Mouse (Mus musculus): ENCODE results near the gene Grk2. TPM values are rescaled to one million over a fixed set of nuclear protein-coding genes. Genes with fewer than 3 reads are reported as not detected.

The Grk2 gene
- total RNA-seq (2021), result 10 to 100 TPM; 41.5 to 52.0 TPM
- long read RNA-seq, experiment 1, transcript Grk2-202 (21 exons, 3,376 nt), result major isoform, 5 of 57 reads
- long read RNA-seq, experiment 1, partial matches to known transcripts, result 3 of 57 reads
- long read RNA-seq, experiment 1, other reads (novel, unspliced or antisense), result 49 of 57 reads
- long read RNA-seq, experiment 2, transcript Grk2-202 (21 exons, 3,376 nt), result major isoform, 9 of 77 reads
- long read RNA-seq, experiment 2, partial matches to known transcripts, result 7 of 77 reads
- long read RNA-seq, experiment 2, other reads (novel, unspliced or antisense), result 61 of 77 reads

DNA sequence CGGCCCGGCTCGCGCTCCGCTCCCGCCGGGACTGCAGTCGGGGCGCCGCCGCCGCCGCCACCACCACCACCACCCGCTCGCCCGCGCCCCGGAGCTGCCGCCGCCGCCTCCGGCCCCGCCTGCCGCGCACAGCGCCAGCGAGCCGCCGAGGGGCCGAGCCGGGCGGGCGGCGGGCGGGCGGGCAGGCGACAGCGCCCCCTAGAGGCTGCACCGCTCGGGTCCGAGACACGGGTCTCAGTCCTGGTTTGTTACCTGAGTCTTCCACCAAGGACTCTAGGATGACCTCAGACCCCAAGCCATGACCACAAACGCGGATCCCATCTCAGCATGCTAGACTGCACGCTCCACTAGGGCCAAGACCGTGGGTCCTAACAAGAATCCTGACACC is at the start of gene Grk2:
Grk2 (minus strand) TSS at position 33 of the 388 bp plus-strand sequence.
- intact Hi-C loops (cut with DNase I), result loop anchor here (2.0 to 5.0 kb wide), 2 partner anchors 49 to 99 kb away; no protein-coding TSS in a partner anchor
- DNase-seq, result peak; percentile 73 to 77

DNA sequence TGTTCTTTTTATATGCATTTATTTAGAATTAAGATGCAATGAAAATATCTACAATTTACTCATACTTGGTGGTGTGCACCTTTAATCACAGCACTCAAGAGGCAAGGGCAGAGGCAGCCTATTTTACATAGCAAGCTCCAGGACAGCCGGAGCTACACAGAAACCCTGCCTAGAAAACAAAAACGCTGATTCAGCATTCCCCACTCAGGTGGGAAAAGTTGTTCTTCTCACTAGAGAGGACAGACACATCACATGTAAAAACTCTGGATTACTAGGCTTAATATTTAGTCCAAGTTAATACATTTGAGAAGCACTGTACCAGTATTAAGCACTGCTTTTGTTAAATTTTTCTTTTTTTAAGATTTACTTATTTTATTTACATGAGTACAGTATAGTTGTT is 43.4 kb upstream of the Grk2 start:
- intact Hi-C loops (cut with DNase I), result no loop called here
- DNase-seq, result no peak

- intact Hi-C loops (cut with DNase I), result no loop called here
- no peak for DNase-seq
These were observed 40.5 kb upstream of the Grk2 start for GRCm38 (mm10) chr19:4346479-4346878.

GRCm38 (mm10) chr19:4338162-4338561 is 32.1 kb upstream of the Grk2 start:
- peak in 1 of 2 experiments; percentile 42 for DNase-seq
- intact Hi-C loops (cut with DNase I), result loop anchor here (2.0 kb wide), 1 partner anchor 81 kb away; no protein-coding TSS in a partner anchor

GRCm38 (mm10) chr19:4333791-4334190 is 27.8 kb upstream of the Grk2 start:
- intact Hi-C loops (cut with DNase I), result no loop called here
- peak; percentile 92 to 97 for DNase-seq

GRCm38 (mm10) chr19:4333100-4333775 is 27.2 kb upstream of the Grk2 start:
- DNase-seq, result peak in 1 of 2 experiments; percentile 35
- intact Hi-C loops (cut with DNase I), result no loop called here

DNA sequence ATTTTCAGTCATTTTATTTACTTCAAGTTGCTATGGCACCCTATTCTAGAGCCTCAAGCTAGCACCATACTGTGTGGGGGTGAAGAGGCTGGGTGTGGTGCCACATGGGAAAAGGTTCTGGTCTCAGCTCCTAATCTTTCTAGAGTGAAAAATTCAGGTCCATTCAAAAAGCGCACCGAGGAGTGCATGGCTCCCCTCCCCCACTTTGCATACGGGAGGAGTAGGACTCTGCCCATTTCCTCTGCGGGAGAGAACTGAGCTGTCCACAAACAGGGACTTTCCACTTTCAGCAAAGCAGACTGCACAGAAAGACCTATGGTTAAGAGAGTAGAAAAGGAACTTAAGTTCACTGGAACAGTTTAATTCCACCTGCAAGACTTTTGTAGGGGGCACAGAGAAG is 26.6 kb upstream of the Grk2 start:
- intact Hi-C loops (cut with DNase I), result no loop called here
- DNase-seq, result no peak

DNA sequence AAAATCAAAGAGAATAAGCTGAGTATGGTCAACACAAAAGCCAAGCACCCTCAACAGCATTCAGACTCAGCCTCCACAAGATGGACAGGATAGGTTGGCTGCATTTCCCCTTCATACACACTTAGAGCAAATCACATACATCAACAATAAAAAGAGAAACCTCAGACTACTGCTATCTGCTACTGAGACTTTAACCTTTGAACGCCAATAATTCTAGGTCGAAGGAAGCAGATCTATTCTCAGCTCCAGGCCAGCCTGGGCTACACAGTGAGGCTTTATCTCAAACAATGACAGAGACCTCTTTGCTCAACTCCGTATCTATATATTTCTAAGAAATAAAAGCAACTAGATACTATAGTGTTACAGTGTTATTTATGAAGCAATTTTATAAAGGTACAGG is 25.3 kb upstream of the Grk2 start:
- intact Hi-C loops (cut with DNase I), result no loop called here
- DNase-seq, result no peak

GRCm38 (mm10) chr19:4330603-4331002 is 24.6 kb upstream of the Grk2 start:
- intact Hi-C loops (cut with DNase I), result no loop called here

DNA sequence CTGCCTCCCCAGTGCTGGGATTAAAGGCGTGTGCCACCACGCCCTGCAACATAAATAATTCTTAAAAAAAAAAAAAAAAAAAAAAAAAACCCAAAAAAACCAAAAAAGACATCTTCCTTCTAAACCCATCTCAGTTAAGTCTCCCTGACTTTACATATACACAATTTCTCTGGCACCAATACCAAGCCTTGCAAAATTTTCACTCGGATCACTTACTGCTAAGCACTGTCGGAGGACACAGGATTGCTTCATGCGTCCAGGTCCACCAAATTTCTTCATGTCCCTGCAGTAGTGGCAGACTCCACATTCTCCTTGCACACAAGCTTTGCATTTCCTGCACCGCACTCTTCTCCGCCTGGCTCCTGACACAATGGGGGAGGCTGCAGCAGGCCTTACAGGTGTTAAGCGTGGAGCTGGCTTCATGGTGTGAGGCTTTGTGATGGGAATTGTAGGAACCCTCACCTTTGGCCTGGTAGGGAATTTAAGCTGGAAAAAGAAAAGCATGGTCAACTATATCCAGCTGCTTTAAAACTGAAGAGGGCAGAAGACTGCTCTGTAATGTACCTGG is 22.8 kb upstream of the Grk2 start:
- intact Hi-C loops (cut with DNase I), result no loop called here

More at GRCm38 (mm10) chr19:4330603-4331002, 24.6 kb upstream of the Grk2 start:
- no peak for DNase-seq

DNA sequence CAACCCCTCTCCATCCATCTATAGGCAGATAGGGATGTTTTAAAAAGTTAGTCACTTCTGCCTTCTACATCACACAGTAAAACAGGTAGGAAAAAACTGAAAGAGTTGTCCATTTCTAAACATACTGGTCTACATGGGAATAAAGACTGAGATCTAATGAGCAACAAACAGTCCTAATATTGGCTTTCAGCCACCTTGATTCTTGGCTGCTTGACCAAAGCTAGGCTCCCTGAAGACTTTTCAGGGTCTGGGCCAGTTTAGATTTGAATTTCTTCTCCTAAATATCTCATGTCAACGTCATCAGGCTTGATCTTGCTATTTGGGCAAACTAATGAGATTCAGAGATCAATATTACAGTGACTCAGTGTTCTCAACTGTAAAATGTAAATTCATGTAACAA is 20.9 kb upstream of the Grk2 start:
- intact Hi-C loops (cut with DNase I), result no loop called here
- DNase-seq, result peak in 1 of 2 experiments; percentile 15

More for the DNA sequence above, 22.8 kb upstream of the Grk2 start:
- DNase-seq, result no peak

DNA sequence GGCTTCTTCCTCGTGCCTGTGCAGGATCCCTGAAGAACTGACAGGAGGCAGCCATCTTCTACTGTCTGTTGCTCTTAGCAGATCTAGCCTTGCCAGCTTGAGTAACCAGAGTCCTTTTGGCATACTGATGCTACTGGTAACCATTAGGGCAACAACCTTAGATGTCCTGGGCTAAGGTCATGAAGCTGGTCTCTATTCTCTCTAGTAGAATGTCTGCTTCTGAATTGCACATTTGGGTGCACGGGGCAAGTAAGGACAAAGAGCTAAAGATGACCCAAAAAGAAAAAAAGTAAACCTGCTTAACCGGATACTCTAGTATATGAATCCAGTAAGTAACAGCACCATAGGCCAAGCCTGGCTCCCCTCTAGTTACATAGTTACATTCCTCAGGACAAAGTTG is 20.1 kb upstream of the Grk2 start:
- intact Hi-C loops (cut with DNase I), result no loop called here
- DNase-seq, result no peak

- intact Hi-C loops (cut with DNase I), result no loop called here
- no peak for DNase-seq
These were observed 16.1 kb upstream of the Grk2 start for GRCm38 (mm10) chr19:4322134-4322533.

DNA sequence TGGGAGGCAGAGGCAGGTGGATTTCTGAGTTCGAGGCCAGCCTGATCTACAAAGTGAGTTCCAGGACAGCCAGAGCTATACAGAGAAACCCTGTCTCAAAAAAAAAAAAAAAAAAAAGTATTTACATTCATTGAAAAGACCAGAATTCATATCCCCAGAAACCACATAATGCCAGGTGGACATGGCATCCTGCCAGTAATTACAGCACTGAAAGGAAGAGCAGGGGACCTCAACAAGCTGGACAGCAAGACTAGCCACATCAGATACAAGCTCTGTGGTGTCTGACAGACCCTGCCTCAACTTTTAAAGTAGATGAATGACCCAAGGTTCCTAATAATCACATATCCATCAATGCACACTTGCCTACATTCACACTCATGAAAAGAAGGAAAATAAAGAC is 15.6 kb upstream of the Grk2 start:
- intact Hi-C loops (cut with DNase I), result no loop called here
- no peak for DNase-seq

- DNase-seq, result no peak
- intact Hi-C loops (cut with DNase I), result no loop called here
These were observed 13.2 kb upstream of the Grk2 start for GRCm38 (mm10) chr19:4319272-4319671.

DNA sequence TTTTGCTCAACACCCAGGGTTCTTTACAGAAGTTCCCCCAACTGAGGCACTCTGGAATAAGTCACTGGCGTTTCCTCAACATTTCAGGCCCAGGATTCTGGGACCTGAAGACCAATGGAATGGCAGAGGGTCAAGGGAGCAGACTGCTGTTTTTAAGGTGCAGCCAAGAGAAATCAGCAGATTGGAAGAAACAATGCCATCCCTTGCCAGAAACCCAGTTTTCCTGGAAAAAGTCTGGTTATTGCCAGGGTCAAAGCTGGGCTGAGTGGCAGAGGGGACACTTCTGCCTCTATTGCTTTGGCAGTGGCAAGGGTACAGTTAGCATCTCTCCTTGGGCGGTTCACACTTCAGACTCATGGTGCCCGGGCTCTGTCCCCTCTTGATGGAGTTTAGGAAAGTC is 11.2 kb upstream of the Grk2 start:
- intact Hi-C loops (cut with DNase I), result no loop called here
- no peak for DNase-seq

DNA sequence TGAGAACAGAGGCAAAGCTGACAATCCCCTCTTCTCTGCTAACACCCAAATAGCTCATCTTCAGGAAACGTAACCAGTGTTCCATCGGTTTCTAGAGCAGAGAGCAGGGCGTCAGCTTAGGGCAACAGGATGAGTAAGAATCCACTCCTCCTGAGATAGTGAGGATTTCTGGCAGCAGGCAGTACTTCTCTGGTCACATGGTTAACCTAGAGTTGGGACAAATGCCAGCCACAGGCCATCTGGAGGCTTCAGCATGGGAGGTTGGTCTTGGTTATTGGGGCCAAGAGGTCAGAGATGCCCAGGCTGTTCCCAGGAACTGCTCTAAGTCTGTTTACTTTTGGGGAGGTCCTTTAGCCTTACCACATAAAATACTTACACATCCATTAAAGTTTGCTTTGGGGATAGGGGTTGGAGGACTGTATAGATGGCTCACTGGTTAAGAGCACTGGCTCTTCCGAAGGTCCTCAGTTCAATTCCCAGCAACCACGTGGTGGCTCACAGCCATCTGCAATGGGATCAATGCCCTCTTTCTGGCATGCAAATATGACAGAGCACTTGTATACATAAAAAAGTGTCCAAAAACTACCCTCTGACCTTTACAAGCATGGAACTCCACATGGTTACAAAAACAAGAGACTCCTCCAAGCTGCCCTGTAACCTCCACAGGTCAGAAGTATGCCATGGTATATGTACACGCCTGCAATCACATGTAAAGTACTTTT is 9.4 kb upstream of the Grk2 start:
- intact Hi-C loops (cut with DNase I), result no loop called here
- no peak for DNase-seq

DNA sequence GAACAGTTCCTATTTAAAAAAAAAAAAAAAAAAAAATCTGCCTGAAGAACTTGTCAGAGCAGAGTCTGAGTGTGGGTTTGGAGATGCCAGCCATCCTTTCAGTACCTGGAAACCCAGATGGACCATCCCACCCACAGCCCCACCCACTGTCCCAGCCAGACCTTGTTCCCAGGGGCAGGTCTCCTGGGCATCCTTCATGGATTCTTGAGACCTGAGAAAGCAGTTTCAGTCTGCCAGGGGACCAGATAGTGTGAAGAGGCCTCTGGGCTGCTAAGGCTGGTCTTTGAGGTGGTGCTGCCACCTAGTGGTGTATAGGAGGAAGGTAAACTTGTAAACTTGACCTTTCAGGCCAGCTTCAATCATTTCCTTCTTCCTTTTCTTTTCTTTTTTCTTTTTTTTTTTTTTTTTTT is 3.8 kb upstream of the Grk2 start:
- intact Hi-C loops (cut with DNase I), result loop anchor here (5.0 kb wide), 1 partner anchor 102 kb away; no protein-coding TSS in a partner anchor
- peak in 1 of 2 experiments; percentile 32 for DNase-seq

DNA sequence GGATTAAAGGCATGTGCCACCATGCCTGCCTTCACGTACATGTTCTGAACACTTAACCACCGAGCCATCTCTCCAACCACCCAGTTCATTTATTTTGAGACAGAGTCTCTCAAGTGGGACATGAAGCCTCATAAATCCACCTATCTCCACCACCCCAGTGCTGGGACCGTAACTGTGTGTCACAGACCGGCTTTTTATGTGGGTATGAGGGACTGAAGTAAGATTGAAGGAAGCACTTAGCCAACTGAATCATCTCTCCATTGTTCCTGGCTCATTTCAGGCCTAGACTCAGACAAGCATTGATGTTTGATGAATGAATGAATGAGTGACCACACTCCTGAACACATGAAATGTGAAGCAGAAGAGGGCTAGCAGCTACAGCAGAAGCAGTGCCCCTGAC is 3.3 kb upstream of the Grk2 start:
- intact Hi-C loops (cut with DNase I), result loop anchor here (5.0 kb wide), 1 partner anchor 102 kb away; no protein-coding TSS in a partner anchor
- DNase-seq, result no peak

- intact Hi-C loops (cut with DNase I), result loop anchor here (2.0 to 5.0 kb wide), 2 partner anchors 49 to 98 kb away; no protein-coding TSS in a partner anchor
- peak in 1 of 2 experiments; percentile 50 for DNase-seq
These were observed 382 bp downstream of the Grk2 start for GRCm38 (mm10) chr19:4305491-4306189.

Measured in gastrocnemius, postnatal 36 days (tissue).